Mouse (Mus musculus): ENCODE data around the gene Sbno2.

- TF ChIP-seq CTCF (IDR thresholded peaks at IDR 0.05; ENCODE audit: low read depth), result no peak
- no peak for TF ChIP-seq EP300 (optimal IDR thresholded peaks at IDR 0.05)
Observed at GRCm38 (mm10) chr10:80139439-80139775, 34.0 kb upstream of the Sbno2 start.

Data from stomach, postnatal 0 days (tissue).